Mouse (Mus musculus) kidney, adult 11 months (tissue): ENCODE results near the gene Atp5s.

Source experiments
- DNase-seq: peaks from one replicate; pipeline ENCODE4 v3.0.0; 2022

The Atp5s gene

DNA sequence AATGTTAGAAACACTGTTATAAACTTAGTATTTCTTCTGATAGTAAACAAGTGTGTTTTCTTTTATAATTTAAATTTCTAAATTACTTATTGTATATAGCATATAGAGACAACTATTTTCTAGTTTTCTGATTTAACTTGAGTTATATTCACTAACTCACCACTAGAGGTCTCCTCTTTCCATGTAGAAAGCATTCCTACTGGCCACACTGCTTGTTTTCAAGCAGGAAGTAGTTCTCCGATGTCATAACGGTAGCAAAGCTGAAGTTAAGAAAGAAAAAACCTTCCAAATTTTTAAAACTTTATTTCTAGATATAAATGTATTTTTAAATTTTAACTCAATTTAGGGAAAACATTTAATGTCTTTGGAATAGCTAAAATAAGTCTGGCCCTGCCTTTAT, 8.8 kb downstream of the Atp5s start:
- DNase-seq = no peak

DNA sequence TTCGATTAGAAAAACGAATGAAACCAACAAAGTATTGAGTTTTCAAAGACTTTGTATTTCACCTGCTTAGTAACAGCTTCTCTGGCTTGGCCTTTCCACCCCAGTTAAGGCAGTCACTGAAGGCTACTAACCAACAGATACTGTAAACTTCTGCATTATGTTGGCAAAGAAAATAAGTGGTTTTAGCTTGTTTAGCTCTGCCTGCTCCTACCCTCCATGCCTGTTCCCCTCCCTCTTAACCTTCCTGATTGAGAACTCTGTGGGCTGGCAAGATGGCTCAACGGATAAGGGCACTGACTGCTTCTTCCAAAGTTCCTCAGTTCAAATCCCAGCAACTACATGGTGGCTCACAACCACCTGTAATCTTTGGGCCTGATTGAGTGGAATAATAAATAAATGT, 9.2 kb downstream of the Atp5s start:
- DNase-seq = no peak

DNA sequence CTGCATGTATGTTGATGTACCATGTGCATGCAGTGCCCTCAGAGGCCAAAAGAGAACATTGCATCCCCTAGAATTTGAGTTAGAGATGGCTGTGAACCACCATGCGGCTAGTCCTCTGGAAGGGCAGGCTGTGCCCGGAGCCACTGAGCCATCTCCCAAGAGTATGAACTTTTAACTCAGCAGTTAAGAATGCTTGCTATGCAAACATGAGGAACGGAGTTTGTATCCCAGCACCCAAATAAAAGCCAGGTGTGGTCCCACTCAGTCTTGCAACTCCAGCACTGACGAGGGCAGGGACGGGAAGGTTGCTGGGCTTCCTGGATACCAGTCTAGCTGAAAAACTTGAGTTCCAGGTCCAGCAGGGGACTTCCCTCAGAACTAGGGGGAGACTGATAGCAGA, 17.2 kb downstream of the Atp5s start:
- DNase-seq = peak; percentile 34

DNA sequence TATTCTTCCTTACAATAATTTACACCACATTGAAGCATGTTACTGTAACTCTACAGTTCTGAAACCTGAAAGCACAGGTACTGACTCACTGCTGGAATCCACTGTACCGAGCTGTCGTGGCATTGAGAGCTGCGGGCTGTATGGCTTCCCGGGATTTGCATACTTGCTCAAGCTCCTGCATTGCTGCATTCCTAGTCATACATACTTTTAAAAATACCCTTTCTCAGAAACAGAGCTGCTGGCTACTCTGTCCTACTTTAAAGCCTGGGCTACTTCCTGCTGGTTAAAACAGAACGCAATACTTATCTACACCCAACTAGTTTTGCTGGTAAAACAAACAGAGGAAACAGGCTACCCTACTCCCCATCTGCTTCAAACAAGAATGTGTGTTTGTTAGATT, 19.4 kb downstream of the Atp5s start:
- DNase-seq = no peak

DNA sequence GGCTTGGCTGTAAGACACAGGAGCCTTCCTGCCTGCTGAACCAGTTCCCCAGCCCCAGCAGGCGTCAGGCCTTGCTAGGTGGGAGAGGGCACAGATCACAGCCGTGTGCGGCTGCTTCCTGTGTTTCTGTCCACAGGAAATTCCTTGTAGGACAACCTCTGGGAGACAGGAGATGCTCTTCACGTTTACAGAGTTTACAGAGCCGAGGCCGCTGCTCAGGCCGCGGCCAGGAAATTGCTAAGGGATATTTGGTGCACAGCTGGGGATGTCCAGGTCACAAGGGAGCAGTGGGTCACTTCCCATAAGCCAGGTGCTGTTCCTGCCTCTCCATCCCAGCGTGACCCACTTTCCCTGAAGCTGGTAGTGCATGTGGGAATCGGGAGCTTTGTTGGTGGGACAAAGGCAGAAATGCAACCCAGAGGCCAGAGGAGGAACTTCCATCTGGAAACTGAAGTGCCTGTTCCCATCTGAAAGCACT, 27.2 kb downstream of the Atp5s start:
- peak; percentile 55 for DNase-seq

DNA sequence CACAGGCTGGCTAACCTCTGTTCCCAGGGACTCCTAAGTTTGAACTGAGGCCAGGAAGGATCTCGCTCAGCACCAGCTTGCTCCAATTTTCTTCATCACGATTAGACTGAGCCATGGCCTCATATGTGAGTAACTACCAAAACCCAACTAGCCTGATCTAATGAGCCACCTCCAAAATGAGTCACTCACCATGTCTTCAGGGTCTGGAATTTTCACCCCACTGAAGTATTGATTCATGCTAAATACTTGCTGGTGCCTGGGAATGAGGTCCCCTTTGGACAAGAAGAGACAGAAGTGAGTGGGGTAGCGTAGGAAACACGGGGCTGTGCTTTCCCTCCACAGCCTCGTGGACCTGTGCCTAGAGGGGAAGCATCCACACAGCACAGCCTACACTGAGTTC, 29.2 kb downstream of the Atp5s start:
- no peak for DNase-seq

DNA sequence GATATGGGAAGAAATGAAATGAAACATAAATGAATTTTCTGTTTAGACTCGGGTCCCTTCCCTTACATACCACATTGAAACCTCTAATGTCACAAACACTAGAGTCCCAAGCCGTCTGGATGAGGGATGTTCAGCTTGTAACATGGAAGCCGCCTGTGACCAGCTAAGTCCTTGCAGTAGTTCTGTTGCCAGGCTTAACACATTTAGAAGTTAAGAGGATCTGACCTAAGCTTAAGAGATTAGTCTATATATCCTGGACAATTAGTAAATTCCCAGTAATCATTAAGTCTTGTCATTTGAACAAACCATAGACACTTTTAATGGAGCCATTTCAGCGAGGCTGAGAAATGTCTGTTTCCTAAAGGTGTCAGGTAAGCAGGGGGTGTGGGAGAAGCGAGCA, 31.3 kb downstream of the Atp5s start:
- DNase-seq = no peak

DNA sequence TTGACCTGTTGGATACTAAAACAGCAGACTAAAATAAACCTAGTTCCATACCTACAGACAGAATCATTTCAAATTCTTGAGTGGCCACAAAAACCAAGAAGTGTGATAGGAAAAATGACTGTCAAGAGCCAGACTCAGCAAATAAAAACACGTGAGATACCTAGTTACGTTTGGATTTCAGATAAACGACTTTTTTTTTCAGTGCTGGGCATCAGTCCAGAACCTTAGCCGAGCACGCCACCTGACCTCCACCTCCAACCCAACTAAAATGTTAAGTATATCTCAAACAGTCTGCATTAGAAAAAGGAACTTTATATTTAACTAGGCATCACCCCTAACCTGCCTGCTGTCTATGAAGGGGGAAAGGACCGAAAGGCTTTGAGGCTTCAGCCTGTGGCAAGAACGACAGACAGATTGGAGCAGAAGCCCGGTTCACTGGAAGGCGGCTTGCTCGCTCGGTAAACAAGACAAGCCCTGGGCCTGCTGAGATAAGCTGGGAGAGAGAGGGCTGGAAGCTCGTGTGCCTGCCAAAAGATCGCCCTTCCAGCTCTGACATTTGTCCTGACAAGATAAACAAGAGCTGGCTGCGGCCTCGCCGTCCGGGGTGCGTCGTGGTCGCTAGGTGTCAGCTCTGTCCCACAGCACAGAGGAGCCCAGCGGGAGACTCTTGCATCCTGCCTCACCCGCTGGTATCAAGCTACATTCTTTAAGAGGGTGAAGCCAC, 32.8 kb downstream of the Atp5s start:
- DNase-seq = peak; percentile 82

DNA sequence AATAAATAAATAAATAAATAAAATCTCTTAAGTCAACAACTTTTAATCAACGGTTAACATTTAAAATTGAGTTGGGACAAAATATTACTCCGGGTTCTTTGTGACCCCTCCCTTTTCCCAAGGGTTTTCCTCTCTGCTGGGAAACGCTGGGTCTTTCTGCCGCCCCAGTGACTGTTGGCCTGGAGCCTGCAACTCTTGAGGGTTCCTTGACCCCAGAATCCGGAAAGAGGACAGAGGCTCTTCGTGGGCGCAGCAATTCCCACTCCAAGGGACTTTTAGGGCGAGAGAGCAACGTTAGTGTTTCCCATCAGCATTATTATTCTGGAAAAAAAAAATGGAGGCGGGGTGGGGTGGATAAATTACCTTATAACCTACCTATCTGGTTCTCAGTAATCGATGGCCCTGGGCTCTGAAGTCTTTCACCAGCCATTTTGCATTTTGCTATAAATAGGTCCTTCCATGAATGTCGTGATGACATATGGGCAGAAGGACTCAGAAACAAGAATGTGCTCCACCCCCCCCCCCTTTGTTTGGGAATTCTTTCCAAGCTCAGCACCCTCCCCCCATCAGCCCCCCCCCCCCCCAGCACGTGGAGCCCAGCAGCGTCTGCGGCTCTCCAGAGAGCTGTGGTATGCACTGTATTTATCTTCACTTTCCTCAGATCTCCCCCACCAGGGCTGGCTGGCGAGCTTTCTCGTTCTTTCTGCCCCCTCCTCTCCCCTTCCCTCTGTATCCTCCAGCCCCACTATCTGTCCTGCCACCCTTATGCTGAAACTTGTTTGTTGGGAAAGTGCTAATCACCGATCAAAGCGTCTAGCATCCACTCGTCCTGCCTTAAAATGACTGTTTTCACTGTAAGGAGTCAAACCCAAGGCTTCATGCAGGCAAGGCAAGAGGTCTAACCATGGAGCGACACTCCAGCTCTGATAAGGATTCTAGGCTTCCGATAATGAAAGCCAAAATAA, 33.8 kb downstream of the Atp5s start:
- DNase-seq = peak; percentile 58

DNA sequence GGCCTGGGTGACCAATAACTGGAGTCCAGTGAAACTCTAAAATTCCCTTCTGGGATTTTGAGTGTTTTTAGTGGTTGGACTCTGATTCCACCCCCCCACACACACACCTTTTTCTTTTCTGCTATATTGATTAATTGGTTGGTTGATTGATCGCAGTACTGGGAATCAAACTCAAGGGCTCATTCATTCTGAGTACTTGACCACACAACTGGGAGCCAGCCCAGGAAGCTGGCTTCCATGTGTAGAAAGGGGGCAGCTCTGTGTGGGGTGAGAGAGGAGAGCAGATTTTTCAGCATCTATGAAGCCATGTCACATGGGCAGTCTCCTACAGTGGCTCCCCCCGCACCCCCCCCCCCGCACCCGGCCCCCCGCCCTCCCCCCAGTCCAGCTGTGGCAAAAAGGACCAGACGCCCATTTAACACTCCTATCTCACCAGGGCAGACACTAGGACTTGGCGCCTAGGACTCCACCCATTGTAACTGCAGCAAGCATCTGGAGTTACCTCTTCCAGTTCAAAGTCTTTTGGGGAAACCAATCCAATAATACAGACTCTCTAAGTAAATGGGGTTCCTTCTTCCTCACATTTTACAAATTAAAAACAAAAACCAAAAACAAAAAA, 34.6 kb downstream of the Atp5s start:
- no peak for DNase-seq

DNA sequence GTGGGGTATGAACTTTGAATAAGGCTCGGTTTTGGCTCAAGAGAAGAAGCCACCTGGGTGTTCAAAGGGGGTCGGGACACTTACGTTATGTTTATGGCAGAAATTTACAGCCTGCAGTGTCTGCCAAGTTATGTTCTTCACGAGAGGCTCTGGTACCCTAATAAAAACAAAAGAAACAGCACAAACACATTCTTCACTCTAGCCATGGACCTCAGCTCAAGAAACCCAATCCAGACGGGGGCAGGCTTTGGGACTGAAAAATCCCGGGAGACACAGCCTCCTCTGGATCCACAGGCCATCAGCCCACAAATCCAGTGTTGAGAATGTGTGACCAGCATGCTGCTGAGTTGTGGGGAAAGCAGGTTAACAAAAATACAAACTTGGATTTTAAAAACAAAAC, 35.3 kb downstream of the Atp5s start:
- DNase-seq = no peak

DNA sequence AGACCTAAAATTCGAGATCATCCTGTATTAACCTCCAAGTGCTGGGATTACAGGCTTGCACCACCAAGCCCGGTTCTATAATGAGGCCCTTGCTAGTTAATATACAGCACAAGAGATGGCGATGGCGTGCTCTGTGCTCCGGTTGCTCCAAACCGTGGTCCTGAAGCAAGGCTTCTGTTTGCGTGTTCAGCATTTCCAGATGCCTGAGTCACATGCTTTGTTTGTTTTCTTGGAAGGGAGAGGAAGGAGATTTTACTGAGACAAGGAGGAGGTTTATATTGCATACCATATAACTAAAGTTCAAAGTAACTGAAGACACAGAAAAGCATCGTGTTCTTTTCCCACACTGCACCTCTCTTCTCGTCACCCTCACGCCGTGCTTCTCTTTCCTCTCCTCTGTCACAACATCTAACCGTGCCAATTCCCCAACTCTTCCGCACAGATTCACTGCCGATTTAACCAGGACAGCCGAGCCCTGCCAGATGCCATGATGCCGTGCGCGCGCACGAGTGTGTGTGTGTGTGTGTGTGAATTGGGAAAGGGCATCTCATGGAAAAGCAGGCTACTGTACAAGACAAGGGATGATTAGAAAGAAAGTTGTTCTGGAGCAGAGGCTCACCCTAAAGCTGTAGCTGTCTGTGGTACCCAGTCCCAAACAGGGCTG, 36.1 kb downstream of the Atp5s start:
- DNase-seq = no peak

DNA sequence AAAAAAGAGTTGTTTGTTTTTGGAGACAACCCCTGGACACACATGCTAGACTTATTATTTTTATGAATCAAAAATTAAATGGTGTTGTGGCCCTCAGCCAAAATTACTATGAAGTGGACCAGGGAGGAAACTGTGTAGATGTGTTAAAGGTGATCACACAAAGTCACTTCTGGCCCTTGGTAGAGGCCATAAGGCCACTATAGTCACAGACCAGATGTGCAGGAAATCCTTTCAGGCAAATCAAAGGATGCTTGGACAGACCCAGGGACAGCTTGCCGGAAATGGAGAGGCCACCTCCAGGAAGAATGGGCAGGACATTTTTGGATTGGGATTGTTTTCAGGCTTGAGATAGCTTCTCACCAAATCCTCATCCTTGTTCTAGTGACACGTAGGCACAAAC, 36.9 kb downstream of the Atp5s start:
- DNase-seq = peak; percentile 39

DNA sequence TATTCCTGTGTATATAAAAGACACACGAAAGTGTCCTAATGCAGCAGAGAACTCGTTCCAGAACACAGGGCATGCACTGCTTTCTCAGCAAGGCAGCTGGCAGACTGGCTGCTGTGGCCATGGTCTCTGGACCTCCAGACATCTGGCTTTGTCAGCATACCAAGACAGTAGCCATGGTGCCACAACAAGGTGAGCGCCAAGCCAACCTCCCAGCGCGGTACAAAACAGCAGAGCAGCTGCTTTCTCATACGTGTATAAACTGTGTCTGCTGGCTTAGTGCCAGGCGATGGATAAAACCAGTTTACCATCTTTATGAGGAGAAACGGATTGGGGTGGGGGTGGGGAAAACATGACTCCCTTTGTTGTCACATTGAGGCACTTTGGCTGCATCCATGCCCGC, 40.8 kb downstream of the Atp5s start:
- DNase-seq = peak; percentile 51

DNA sequence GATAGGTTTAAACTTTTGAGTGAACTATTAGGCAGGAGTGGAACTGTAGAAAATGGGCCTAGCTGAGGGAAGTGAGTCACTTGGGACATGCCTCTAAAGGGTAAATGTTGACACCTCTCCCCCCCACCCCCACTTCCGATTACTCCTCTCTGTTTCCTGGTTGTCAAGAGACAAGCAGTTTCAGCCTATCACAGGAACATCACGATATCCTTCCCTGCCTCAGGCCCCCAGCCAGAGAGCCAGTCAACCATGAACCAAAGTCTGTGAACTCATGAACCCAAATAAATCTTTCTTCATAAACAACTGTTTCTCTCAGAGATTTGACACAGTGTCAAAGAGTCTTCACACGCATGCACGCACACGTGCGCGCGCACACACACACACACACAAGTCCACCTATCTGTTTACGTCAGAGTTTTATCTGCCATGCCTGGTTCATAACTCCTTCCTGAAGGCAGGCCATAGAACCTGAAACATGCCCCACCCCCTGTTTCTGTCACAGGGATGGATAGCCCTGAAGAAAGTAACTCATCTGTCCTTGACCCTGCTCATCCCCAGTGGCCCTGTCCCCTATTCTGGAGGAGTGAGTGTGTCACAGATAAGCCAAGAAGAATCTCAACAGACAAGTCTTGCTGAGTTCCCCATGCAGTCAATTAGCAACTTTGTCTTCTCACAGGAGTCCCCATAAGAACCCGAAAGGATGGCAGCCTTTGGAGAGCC, 41.6 kb downstream of the Atp5s start:
- DNase-seq = peak; percentile 80

DNA sequence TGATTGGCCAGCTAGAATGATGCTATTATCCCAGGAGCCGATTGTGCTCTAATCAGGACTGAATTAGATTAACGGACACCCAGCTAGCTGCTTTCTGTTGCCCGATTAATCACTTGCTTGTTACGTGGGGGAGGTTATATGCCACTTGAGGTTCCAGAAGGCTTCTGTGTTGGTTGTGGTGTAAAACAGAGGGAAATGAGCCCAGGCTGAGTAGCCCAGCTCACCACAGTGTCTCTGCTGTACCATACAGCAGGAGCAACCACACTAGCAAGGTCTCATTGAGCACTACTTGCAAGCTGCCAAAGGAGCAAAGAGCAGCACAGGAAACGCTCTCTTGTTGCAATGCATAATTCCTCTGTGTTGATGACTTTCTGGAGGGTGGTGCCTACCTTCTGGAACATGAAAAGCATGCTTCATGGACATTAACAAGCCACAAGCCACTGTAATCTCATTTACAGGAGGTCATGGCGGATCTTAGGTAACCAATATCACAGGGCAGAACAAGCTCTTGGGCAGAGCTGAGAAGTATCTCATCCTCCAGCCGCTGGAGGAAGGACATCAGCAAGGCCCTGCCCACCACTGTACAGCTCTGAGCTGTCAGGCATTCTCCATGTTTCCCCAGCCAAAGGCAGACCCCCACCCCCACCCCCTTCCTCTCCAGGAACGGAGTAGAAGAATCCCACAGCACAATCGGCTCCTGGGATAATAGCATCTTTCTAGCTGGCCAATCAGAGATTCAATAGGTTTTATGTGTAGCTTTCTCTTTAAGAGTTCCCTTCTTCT, 42.9 kb downstream of the Atp5s start:
- no peak for DNase-seq

DNA sequence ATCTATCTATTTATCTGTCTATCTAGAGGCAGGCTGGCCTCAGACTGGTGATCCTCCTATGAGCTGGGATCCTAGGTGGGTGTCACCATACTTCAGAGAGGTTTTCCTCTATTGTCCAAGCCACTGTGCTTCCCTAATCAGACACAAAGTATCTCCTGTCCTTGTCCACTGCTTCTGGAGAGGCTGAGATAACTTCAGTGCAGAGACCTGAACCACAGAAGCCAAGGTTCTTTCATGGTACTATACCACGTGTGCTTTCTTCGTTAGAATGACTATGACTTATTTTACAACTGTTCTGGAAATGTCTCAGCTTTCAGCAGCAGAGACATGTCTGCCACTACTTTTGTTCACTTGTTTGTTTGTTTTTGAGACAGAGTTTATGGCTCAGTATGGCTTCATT, 44.1 kb downstream of the Atp5s start:
- DNase-seq = no peak

DNA sequence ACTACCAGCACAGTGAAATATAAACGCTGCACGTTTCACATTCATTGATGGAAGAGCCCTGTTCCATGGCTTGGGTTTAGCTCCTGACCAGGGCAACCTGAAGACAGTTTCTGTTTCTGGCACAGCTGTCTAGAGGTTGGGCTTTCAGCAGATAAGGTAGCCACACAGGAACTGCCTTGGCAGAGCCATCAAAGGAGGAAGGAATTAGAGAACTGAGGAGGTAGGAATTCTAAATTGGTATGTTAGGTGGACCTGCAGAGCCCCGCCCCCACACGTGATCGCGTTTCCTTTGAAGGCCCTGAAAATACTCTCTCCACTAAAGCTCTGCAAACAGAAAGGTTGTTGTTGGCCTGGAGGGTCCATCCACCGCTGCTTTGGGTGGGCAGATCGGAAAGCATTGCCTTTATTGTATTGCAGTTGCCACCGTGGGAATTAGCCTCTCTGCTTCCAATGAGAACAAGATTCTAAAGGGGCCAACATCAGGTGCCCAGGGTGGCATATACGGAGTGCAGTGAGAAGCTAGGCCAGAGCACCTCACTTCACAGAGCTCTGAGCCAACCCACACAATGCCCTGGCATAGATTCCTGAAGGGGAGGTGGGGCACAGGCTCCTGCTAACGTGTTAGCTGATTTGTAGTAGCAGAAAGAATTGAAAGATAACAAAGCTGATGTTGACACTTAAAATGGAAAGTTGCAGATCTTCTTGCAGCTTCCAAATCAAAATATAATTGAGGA, 52.0 kb downstream of the Atp5s start:
- DNase-seq = peak; percentile 74

DNA sequence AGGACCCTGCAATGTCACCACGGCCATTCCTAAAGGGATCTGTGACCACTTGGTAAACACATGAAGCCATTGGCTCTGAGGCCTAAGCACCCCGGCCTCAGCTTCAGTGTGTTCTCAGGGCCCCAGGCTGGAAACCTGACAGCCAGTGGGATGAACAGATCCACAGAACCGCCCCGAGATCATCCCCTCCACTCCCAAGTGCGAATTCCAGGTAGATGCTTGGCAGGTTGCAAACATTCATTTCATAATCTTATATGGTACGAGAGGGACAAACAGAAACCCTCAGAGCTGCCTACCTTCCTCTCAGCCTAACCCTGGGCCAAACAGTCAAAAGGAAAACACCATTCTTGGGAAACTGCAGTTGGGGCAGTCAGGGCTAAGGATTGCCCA, 52.6 kb downstream of the Atp5s start:
- DNase-seq = no peak

DNA sequence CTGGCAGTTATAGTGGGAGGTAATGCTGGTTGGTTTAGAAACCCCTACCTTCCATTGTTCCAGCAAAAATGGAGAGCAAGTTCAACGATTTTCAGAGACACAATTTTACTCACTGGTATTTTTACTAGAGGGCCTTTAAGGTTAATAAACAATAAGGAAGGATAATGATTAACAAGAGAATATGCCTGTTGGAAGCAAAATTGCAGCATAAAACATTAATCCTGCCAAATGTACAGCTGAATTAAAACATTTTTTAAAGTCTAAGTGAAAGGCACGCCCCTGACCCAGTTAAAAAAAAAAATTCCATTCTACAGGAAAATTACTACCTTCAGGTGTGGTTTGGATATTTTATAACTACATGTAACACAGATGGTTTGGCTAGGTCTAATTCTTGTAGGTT, 53.2 kb downstream of the Atp5s start:
- no peak for DNase-seq

DNA sequence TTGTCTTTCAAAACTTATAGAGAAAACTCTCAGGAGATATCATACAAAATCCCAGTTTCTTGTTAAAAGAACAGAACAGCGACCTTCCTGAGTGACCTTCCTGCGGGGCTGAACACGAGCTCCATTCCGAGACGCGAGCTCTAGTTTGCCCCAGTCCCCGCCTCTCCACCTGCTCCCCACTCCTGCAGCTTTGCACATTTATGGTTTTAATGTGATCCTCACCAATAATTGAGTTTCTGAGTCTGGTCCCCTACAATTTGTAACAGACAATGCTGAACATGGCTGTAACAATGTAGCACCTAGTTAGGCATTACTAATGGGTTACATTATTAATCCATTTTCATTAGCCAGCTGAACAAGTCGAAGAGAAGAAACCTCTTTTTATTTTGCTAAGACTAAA, 56.7 kb downstream of the Atp5s start:
- peak; percentile 59 for DNase-seq
